Mouse (Mus musculus) kidney, postnatal 10 days (tissue): Measurements from ENCODE around the gene 1700123O20Rik.

Experiments used
- DNase-seq: peaks from one replicate; pipeline ENCODE4 v3.0.0; 2021; ENCODE audit warnings: mixed read lengths

1700123O20Rik gene

GRCm38 (mm10) chr14:54686063-54686521 lies at the start of gene 1700123O20Rik:
1700123O20Rik (plus strand) TSS chr14:54686216.
- DNase-seq = peak; percentile 87

- peak; percentile 61 for DNase-seq
These were observed 49.1 kb upstream of the 1700123O20Rik start for GRCm38 (mm10) chr14:54636954-54637353.

GRCm38 (mm10) chr14:54638210-54638609 lies 47.8 kb upstream of the 1700123O20Rik start:
- DNase-seq = peak; percentile 46

- no peak for DNase-seq
These were observed 45.9 kb upstream of the 1700123O20Rik start for GRCm38 (mm10) chr14:54640121-54640520.

GRCm38 (mm10) chr14:54640946-54641304 lies 45.1 kb upstream of the 1700123O20Rik start, which contains the start of gene Gm17606:
Gm17606 (plus strand) TSS chr14:54640952.
- DNase-seq = no peak

- peak; percentile 95 for DNase-seq
These were observed 44.6 kb upstream of the 1700123O20Rik start, which contains the start of gene Cdh24 for GRCm38 (mm10) chr14:54641305-54641969. Cdh24 (minus strand) TSS chr14:54641364.

- no peak for DNase-seq
These were observed 43.6 kb upstream of the 1700123O20Rik start for GRCm38 (mm10) chr14:54642224-54642944.

GRCm38 (mm10) chr14:54643011-54643410 lies 43.0 kb upstream of the 1700123O20Rik start:
- no peak for DNase-seq

GRCm38 (mm10) chr14:54644294-54644693 lies 41.7 kb upstream of the 1700123O20Rik start:
- DNase-seq = no peak

- DNase-seq = no peak
These were observed 39.6 kb upstream of the 1700123O20Rik start for GRCm38 (mm10) chr14:54646455-54646854.

- DNase-seq = no peak
These were observed 38.9 kb upstream of the 1700123O20Rik start for GRCm38 (mm10) chr14:54646898-54647636.

- DNase-seq = no peak
These were observed 38.1 kb upstream of the 1700123O20Rik start for GRCm38 (mm10) chr14:54647900-54648299.

- DNase-seq = peak; percentile 93
These were observed 35.2 kb upstream of the 1700123O20Rik start for GRCm38 (mm10) chr14:54650621-54651454.

- DNase-seq = no peak
These were observed 34.5 kb upstream of the 1700123O20Rik start for GRCm38 (mm10) chr14:54651556-54651955.

- DNase-seq = no peak
These were observed 33.2 kb upstream of the 1700123O20Rik start for GRCm38 (mm10) chr14:54652787-54653186.

GRCm38 (mm10) chr14:54653496-54653895 lies 32.5 kb upstream of the 1700123O20Rik start:
- peak; percentile 92 for DNase-seq

GRCm38 (mm10) chr14:54660009-54660408 lies 26.0 kb upstream of the 1700123O20Rik start:
- DNase-seq = no peak

- no peak for DNase-seq
These were observed 21.4 kb upstream of the 1700123O20Rik start for GRCm38 (mm10) chr14:54664477-54665222.

- DNase-seq = peak; percentile 69
These were observed 16.6 kb upstream of the 1700123O20Rik start for GRCm38 (mm10) chr14:54669381-54669780.

- DNase-seq = no peak
These were observed 11.7 kb upstream of the 1700123O20Rik start for GRCm38 (mm10) chr14:54674317-54674716.

- DNase-seq = no peak
These were observed 9.7 kb upstream of the 1700123O20Rik start for GRCm38 (mm10) chr14:54676290-54676689.
